In the genomic region with DNA sequence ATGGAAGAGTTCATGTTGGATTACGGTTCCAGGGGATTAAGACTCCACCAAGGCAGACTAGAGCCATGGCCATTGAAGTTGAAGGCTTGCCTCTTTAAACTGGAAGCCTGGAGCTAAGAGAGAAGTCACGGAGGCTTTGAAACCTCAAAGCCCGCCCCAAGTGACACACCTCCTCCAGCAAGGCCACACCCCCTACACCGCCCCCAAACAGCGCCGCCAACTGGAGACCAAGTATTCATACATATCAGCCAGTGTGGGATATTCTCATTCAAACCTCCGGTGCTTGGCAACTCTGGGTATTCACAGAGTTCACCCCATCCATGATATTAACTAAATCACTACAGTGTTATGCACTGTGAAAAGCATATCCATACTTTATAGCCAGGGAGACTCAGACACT, we compare ENCODE assay signal across 21 mouse cellular contexts.
A peak's percentile ranks its signal among the peaks of the same experiment; 100 is the strongest.
DNase-seq lines count a peak whose midpoint lies in the region; ATAC-seq and TF ChIP-seq lines count a peak whose summit lies in the region.
"Had no signal": no experiment of that assay in that cellular context is flagged by ENCODE, and none has a peak within 500 bp of the region (broad histone marks: within the 10 kb centered on the region; RNA-seq: fewer than 3 reads in every experiment).

No protein-coding gene starts in this region.

- DNase-seq in gastrocnemius, postnatal 14 days = peak; percentile 23
- DNase-seq in gastrocnemius, adult 2 months = no peak
- DNase-seq in midbrain, postnatal 0 days (ENCODE audit: low spot score) = no peak
- no peak for DNase-seq in midbrain, embryonic 14.5 days
- DNase-seq in spleen, postnatal 4 days (ENCODE audit: low spot score in 2 of 2) = no peak
- no peak for DNase-seq in left cerebral cortex, adult 9 months (ENCODE audit: low spot score in 2 of 2)
- DNase-seq: adrenal gland, postnatal 10 days; B cell, adult 2 months; cerebellum, adult 11-12 months; cerebellum, adult 9-10 months; cerebellum, postnatal 25 days; gastrocnemius, postnatal 36 days; heart, adult 11 months; heart, postnatal 10 days; heart, postnatal 4 days had no signal

- no peak overlapping the region for H3K9ac ChIP-seq in midbrain, postnatal 0 days (replicated peaks; ENCODE audit: low read length, poor library complexity, severe bottlenecking)
- H3K9ac ChIP-seq in midbrain, embryonic 14.5 days (replicated peaks; ENCODE audit: low read length) = no peak overlapping the region
- H3K9ac ChIP-seq: embryonic facial prominence, embryonic 12.5 days; hindbrain, embryonic 12.5 days had no signal

- no peaks in the 10 kb centered on the region for H3K4me1 ChIP-seq in midbrain, postnatal 0 days (ENCODE audit: insufficient read depth, low read length)
- peaks cover 4% of the 10 kb centered on the region; the same call in 1 of the 2 replicates for H3K4me1 ChIP-seq in midbrain, embryonic 14.5 days (ENCODE audit: control insufficient read depth, insufficient read depth, low read length)
- H3K4me1 ChIP-seq in testis, adult 2 months (ENCODE audit: control insufficient read depth, insufficient read depth, low read length) = peaks cover 6% of the 10 kb centered on the region; the same call in 1 of the 2 replicates

- no peak overlapping the region for H3K4me3 ChIP-seq in gastrocnemius, adult 2 months
- H3K4me3 ChIP-seq in midbrain, postnatal 0 days (ENCODE audit: low read depth, low read length) = no peak overlapping the region
- H3K4me3 ChIP-seq in midbrain, embryonic 14.5 days (replicated peaks; ENCODE audit: low read depth, low read length) = no peak overlapping the region
- H3K4me3 ChIP-seq in testis, adult 2 months (ENCODE audit: control insufficient read depth, low read depth, low read length) = no peak overlapping the region
- H3K4me3 ChIP-seq: embryonic facial prominence, embryonic 12.5 days; hindbrain, embryonic 12.5 days had no signal

- H3K27me3 ChIP-seq in midbrain, postnatal 0 days (ENCODE audit: insufficient read depth, low read length) = no peaks in the 10 kb centered on the region
- no peaks in the 10 kb centered on the region for H3K27me3 ChIP-seq in midbrain, embryonic 14.5 days (ENCODE audit: control insufficient read depth, insufficient read depth, low read length)
- H3K27me3 ChIP-seq in testis, adult 2 months (ENCODE audit: control insufficient read depth, insufficient read depth, low read length) = no peaks in the 10 kb centered on the region
- H3K27me3 ChIP-seq: embryonic facial prominence, embryonic 12.5 days; hindbrain, embryonic 12.5 days had no signal

- WGBS in midbrain, postnatal 0 days = 80% methylated on average over 7 of the region's 7 CpGs
- WGBS in midbrain, embryonic 14.5 days = 89% methylated on average over 7 of the region's 7 CpGs

- intact Hi-C loops in gastrocnemius, postnatal 14 days (cut with DNase I; ENCODE audit: low total_unique reads) = no loop called here
- intact Hi-C loops in gastrocnemius, adult 2 months (cut with DNase I) = no loop called here

- H3K36me3 ChIP-seq in midbrain, postnatal 0 days (ENCODE audit: insufficient read depth, low read length) = no peaks in the 10 kb centered on the region
- H3K36me3 ChIP-seq in midbrain, embryonic 14.5 days (ENCODE audit: control insufficient read depth, insufficient read depth, low read length) = no peaks in the 10 kb centered on the region
- H3K36me3 ChIP-seq in testis, adult 2 months (ENCODE audit: control insufficient read depth, insufficient read depth, low read length) = no peaks in the 10 kb centered on the region
- H3K36me3 ChIP-seq: embryonic facial prominence, embryonic 12.5 days; hindbrain, embryonic 12.5 days had no signal

- TF ChIP-seq CTCF in gastrocnemius, adult 2 months (IDR thresholded peaks at IDR 0.05) = no peak
- TF ChIP-seq CTCF in midbrain, postnatal 0 days (IDR thresholded peaks at IDR 0.05) = 0 out of 2 replicates have a peak, but pooled peaks have one; percentile 26
- TF ChIP-seq CTCF in testis, adult 2 months (IDR thresholded peaks at IDR 0.05; ENCODE audit: control insufficient read depth, insufficient read depth, insufficient replicate concordance, low read depth, low read length) = peak; percentile 12; the same call in 1 of the 2 replicates

- ATAC-seq in midbrain, postnatal 0 days (ENCODE audit: low FRiP score) = no peak
- no peak for ATAC-seq in midbrain, embryonic 14.5 days (ENCODE audit: low FRiP score, low TSS enrichment)
- ATAC-seq: CD4-positive, CD25-positive, alpha-beta regulatory T cell, adult 4 months; forebrain, embryonic 16.5 days; hindbrain, embryonic 16.5 days had no signal

- no peaks in the 10 kb centered on the region for H3K9me3 ChIP-seq in midbrain, postnatal 0 days (ENCODE audit: low read length)
- no peaks in the 10 kb centered on the region for H3K9me3 ChIP-seq in midbrain, embryonic 14.5 days (ENCODE audit: control insufficient read depth, low read length)
- H3K9me3 ChIP-seq: embryonic facial prominence, embryonic 12.5 days; hindbrain, embryonic 12.5 days had no signal

- H3K27ac ChIP-seq in gastrocnemius, adult 2 months = no peak overlapping the region
- H3K27ac ChIP-seq in midbrain, postnatal 0 days (ENCODE audit: low read depth, low read length) = no peak overlapping the region
- H3K27ac ChIP-seq in midbrain, embryonic 14.5 days (replicated peaks; ENCODE audit: low read depth, low read length) = no peak overlapping the region
- H3K27ac ChIP-seq in testis, adult 2 months (ENCODE audit: control insufficient read depth, insufficient read depth, low read depth, low read length) = no peak overlapping the region
- H3K27ac ChIP-seq: embryonic facial prominence, embryonic 12.5 days; hindbrain, embryonic 12.5 days had no signal

- no peak overlapping the region for H3K4me2 ChIP-seq in midbrain, postnatal 0 days (ENCODE audit: low read depth, low read length, poor library complexity, severe bottlenecking)
- H3K4me2 ChIP-seq in midbrain, embryonic 14.5 days (ENCODE audit: low read length) = no peak overlapping the region
- H3K4me2 ChIP-seq: embryonic facial prominence, embryonic 12.5 days; hindbrain, embryonic 12.5 days had no signal

- TF ChIP-seq POLR2A in testis, adult 2 months (IDR thresholded peaks at IDR 0.05; ENCODE audit: control insufficient read depth, low read depth, low read length) = no peak
